Mouse (Mus musculus) erythroblast, embryonic 14.5 days (primary cell): ENCODE results near the gene Kcnma1.

ENCODE experiments used
- GATA1 ChIP-seq: IDR thresholded peaks from 2 replicates; pipeline ENCODE4 v1.6.1; 2012; ENCODE audit warnings: low read length, inconsistent platforms, mixed read lengths
- TAL1 ChIP-seq: IDR thresholded peaks from 3 replicates; pipeline ENCODE4 v1.6.1; 2012; ENCODE audit warnings: low read length, inconsistent platforms, mixed read lengths

GRCm38 (mm10) chr14:23782845-23783609, 231.3 kb downstream of the Kcnma1 start:
- TF ChIP-seq TAL1 (no peak), GATA1 (no peak)
